21 mouse cellular contexts compared by ENCODE assay signal in the genomic region with DNA sequence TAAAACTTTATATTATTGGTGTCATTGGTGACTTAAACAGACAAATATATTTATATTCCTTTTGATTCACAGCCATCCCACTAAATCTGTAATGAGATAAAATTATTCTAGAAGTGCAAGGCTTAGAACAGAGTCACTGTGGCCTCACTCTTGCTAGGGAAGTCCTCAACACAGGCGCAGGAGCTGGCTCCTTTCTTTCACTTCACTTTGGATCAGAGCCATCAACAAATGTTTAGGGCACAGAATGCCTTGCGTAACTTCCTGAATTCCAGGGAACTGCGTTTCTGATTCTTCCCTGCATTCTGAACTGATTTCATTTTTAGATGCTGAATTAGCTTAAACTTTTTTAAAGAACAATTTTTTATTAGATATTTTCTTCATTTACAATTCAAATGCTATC. TPM values are rescaled to one million over a fixed set of nuclear protein-coding genes. Genes with fewer than 3 reads are reported as not detected.
DNase-seq lines count a peak whose midpoint lies in the region; ATAC-seq lines count a peak whose summit lies in the region.
"Had no signal": no experiment of that assay in that cellular context is flagged by ENCODE, and none has a peak within 500 bp of the region (broad histone marks: within the 10 kb centered on the region; RNA-seq: fewer than 3 reads in every experiment).

No protein-coding gene starts in this region.

- no peaks in the 10 kb centered on the region for H3K9me3 ChIP-seq in heart, embryonic 15.5 days (replicated peaks)
- no peaks in the 10 kb centered on the region for H3K9me3 ChIP-seq in lung, embryonic 15.5 days
- H3K9me3 ChIP-seq: forebrain, embryonic 15.5 days; hindbrain, embryonic 13.5 days; limb, embryonic 10.5 days; midbrain, embryonic 13.5 days; neural tube, embryonic 13.5 days had no signal

- whole genome bisulfite sequencing in heart, embryonic 15.5 days = 41% methylated on average over 3 of the region's 3 CpGs
- 35% methylated on average over 3 of the region's 3 CpGs for WGBS in lung, embryonic 15.5 days

- intact Hi-C loops in heart, postnatal 14 days (cut with DNase I) = loop anchor here (2.0 to 5.0 kb wide), 3 partner anchors 130 to 389 kb away; partner anchors contain the start of gene Mef2a

- H3K4me1 ChIP-seq in heart, embryonic 15.5 days (replicated peaks) = peaks cover 29% of the 10 kb centered on the region
- H3K4me1 ChIP-seq in lung, embryonic 15.5 days = peaks cover 16% of the 10 kb centered on the region; the same call in 1 of the 2 replicates
- H3K4me1 ChIP-seq: forebrain, embryonic 15.5 days; hindbrain, embryonic 13.5 days; limb, embryonic 10.5 days; midbrain, embryonic 13.5 days; neural tube, embryonic 13.5 days had no signal

- ATAC-seq in heart, embryonic 15.5 days (replicated peaks; ENCODE audit: insufficient number of reproducible peaks, insufficient read depth, low FRiP score, low read depth) = no peak
- ATAC-seq in lung, embryonic 15.5 days (ENCODE audit: borderline replicate concordance, extremely low read depth, low FRiP score, low TSS enrichment) = no peak
- ATAC-seq: forebrain, embryonic 15.5 days; inflammation-experienced regulatory T-cells, adult 6 months; midbrain, embryonic 13.5 days had no signal

- no peak overlapping the region for H3K4me2 ChIP-seq in heart, embryonic 15.5 days
- no peak overlapping the region for H3K4me2 ChIP-seq in lung, embryonic 15.5 days
- H3K4me2 ChIP-seq: forebrain, embryonic 15.5 days; hindbrain, embryonic 13.5 days; liver, embryonic 11.5 days; midbrain, embryonic 13.5 days; neural tube, embryonic 13.5 days had no signal

- no peak overlapping the region for H3K9ac ChIP-seq in heart, embryonic 15.5 days
- no peak overlapping the region for H3K9ac ChIP-seq in lung, embryonic 15.5 days
- H3K9ac ChIP-seq: forebrain, embryonic 15.5 days; hindbrain, embryonic 13.5 days; midbrain, embryonic 13.5 days; neural tube, embryonic 13.5 days had no signal

- H3K36me3 ChIP-seq in heart, embryonic 15.5 days = peaks cover 23% of the 10 kb centered on the region
- peaks cover 21% of the 10 kb centered on the region for H3K36me3 ChIP-seq in lung, embryonic 15.5 days

- no peak overlapping the region for H3K4me3 ChIP-seq in heart, embryonic 15.5 days
- no peak overlapping the region for H3K4me3 ChIP-seq in lung, embryonic 15.5 days
- H3K4me3 ChIP-seq: forebrain, embryonic 15.5 days; hindbrain, embryonic 13.5 days; limb, embryonic 10.5 days; midbrain, embryonic 13.5 days; neural tube, embryonic 13.5 days had no signal

- no peak for DNase-seq in heart, postnatal 14 days
- no peak for DNase-seq in lung, postnatal 10 days
- DNase-seq in lung, postnatal 25 days (ENCODE audit: low spot score) = peak; percentile 58
- no peak for DNase-seq in frontal cortex, postnatal 14 days (ENCODE audit: low spot score in 2 of 2)
- no peak for DNase-seq in adrenal gland, adult (ENCODE audit: inconsistent age in 2 of 2, low spot score in 1 of 2)
- DNase-seq: adrenal gland, postnatal 10 days; cerebellum, postnatal 10 days; embryo, embryonic 11 days; kidney, postnatal 36 days; right cerebral cortex, adult 18-20 months had no signal

- no peaks in the 10 kb centered on the region for H3K27me3 ChIP-seq in heart, embryonic 15.5 days
- no peaks in the 10 kb centered on the region for H3K27me3 ChIP-seq in lung, embryonic 15.5 days
- H3K27me3 ChIP-seq: CH12.LX; forebrain, embryonic 15.5 days; hindbrain, embryonic 13.5 days; midbrain, embryonic 13.5 days; neural tube, embryonic 13.5 days had no signal

- H3K27ac ChIP-seq in heart, embryonic 15.5 days = 0 out of 2 replicates have a peak overlapping the region, but pooled peaks have one; percentile 40
- peak overlapping the region; percentile 47 for H3K27ac ChIP-seq in lung, embryonic 15.5 days
- H3K27ac ChIP-seq: forebrain, embryonic 15.5 days; hindbrain, embryonic 13.5 days; limb, embryonic 10.5 days; midbrain, embryonic 13.5 days; neural tube, embryonic 13.5 days; stomach, postnatal 0 days had no signal

RNA-seq across cellular contexts. Expression of gene Lysmd4, which starts 19.6 kb away (rescaled TPM):
- polyA plus RNA-seq in heart, embryonic 15.5 days (2015; fragmentation: Nextera tagmentation; extraction: Ambion mirVana) = 14.2 and 16.8 TPM in 2 replicates
- 10 to 100 TPM; 17.4 to 18.1 TPM for total RNA-seq in heart, postnatal 14 days (2021)
- 13.9 and 14.6 TPM in 2 replicates for polyA plus RNA-seq in lung, embryonic 15.5 days (2015; fragmentation: Nextera tagmentation; extraction: Ambion mirVana)
